Mouse (Mus musculus): ENCODE data around the gene Pih1d2.
"Not testable (repeated sequence)": the region's sequence is repeated elsewhere in the genome, so short reads cannot be mapped to it uniquely, and the experiment has no call there.

The Pih1d2 gene

DNA sequence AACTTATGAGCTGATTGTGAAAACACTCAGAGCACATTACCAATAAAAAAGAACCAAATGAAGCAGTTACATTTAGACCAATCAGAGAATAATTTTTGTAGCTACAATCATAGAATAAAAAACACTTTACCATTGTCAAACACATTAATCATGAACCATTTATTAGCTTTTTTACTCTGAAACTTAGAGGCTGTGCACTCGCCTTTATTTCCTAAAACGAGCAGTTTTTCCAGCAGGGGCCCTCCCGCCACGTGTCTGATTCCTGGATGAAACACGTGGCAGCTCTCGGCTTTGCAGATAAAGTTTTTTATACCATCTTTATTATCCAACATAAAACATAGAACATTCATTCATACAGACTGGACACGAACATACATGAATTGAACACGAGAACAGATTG, 13.8 kb downstream of the Pih1d2 start:
- not testable (repeated sequence) for DNase-seq

DNA sequence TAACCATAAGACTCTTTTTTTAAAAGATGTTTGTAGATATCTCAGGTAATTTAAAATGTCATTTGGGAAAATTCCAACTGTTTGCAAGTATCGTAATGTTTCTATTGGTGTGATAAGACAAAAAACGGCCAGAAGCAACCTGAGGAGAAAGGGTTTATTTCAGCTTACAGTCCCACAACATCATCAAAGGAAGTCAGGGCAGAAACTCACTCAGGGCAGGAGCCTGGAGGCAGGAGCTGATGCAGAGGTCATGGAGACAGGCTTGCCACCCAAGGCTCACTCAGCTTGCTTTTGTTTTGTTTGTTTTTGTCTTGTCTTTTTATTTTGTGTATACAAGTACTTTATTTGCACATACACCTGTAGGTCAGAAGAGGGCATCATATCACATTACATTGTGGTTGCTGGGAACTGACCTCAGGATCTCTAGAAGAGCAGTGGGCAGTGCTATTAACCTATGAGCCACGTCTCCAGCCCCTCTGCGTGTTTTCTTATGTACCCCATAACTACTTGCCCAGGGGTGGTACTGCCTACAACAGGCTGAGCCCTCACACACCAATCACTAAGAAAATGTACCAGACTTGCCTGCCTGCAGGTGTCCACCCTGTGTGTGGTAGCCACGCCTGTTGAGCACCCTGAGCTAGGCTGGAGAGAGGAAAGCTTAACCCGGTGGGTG, 15.0 kb downstream of the Pih1d2 start:
- no peak for DNase-seq

DNA sequence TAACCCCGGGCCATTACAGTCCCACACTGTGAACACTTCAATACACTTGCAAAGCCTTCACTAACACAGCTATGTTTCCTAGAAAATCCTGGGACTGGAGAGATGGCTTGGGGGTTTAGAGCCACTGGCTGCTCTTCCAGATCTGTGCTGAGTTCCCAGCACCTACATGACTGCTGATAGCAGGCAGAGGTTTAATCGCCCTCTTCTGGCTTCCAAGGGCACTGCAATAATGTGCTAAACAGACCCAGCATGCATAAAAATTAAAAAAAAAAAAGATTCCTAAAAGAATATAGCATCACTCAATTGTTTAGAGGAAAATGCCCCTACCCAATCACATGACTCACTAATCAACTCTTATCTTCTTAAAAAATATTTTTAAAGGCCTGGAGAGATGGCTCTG, 15.9 kb downstream of the Pih1d2 start:
- no peak for DNase-seq

DNA sequence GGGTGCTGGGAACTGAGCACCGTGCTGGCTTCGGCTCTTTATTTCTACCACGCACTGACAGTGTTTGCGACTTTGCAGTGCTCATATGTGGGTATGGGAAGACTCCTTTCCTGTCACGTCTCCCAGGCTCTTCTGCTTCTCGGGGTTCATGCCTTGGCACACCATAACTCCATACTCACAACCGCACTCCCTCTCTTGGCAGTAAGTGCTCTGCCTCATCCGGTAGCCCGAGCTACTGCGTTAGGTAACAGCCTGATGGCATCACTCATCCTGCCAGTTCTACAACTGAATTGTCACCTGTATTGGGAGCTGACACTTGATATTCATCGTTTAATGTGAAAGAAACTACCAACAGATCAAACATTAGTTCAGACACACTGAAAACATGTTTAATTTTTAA, 17.1 kb downstream of the Pih1d2 start:
- DNase-seq = no peak

DNA sequence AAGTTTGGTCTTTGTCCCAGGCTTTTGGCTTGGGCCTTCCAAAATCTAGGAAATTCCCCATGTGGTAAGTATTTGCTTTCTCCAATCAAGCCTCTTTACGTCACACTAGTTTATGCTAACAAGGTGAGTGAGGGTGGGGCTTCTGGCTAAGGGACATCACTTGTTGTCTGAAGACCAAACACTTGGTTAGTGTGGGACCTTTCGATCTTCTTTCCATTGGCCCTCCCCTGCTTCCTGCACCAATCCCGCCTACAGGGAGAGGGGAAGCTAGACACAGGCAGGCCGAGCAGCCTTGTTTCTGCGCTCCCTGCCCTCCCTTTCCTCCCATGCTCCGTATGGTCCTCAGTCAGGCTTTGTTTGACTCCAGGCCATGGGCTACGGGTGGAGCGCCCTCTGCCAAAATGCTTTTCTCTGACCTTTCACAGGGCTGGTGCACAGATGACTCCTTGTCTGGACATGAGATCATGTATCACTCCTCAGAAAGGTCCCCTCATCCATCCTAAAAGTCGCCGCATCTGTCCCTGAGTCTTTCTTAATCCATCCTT, 29.8 kb downstream of the Pih1d2 start:
- no peak for DNase-seq

DNA sequence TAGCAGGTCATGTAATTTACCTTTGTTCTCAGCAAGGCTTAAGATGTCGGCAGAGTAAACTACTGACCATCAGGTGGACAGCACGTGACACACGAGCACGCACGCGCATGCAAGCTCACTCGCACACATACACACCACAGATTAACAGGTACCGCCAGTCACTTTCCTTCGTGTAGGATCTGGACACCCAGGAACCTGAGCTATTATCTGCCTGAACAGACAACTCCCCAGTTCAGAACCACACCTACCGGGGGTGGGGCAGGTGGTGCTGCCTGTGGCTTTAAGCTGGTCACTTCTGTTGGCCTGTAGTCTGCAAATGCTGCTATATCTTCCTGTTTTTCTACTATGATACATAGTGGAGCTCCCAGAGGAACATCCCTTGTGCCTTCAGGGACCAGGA, 33.4 kb downstream of the Pih1d2 start:
- no peak for DNase-seq

DNA sequence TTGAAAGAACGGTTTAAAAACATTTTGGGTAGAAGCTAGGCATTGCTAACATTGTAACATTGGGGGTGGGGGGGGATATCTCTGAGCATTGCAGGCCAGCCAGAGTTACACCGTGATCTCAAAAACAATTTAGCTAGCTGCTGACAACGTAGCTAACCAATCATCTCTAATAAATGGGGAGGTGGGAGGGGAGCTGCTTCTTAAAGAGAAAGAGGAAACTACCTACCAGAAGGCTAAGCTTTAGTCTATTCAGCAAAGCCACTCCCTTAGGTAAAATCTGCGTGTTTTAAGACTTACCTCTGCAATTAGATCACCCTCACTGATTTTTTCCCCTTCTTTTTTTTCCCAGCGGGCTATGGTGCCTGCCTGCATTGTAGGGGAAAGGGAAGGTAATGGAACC, 41.3 kb downstream of the Pih1d2 start:
- DNase-seq = no peak

DNA sequence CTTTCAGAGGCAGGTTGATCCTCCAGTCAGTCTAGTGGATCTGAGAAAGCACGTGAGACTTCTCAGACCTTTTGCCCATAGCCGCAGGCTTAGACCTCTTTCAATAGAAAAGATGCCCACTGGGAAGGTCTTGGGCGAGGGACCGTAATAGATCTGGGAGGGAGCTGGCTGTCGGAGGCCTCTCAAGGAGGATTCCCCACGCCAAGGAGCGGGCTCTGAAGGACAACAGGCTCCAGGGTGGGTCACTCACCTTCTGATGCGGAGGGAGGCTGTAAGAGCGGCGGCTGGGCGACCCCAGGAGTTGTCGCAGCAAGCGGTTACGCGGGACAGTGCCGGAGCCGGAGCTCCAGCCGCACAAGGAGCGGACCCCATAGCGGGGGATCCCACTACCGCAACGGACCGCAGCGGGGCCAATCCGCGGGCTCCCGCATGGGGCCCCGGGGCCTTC, 41.8 kb downstream of the Pih1d2 start:
- no peak for DNase-seq

DNA sequence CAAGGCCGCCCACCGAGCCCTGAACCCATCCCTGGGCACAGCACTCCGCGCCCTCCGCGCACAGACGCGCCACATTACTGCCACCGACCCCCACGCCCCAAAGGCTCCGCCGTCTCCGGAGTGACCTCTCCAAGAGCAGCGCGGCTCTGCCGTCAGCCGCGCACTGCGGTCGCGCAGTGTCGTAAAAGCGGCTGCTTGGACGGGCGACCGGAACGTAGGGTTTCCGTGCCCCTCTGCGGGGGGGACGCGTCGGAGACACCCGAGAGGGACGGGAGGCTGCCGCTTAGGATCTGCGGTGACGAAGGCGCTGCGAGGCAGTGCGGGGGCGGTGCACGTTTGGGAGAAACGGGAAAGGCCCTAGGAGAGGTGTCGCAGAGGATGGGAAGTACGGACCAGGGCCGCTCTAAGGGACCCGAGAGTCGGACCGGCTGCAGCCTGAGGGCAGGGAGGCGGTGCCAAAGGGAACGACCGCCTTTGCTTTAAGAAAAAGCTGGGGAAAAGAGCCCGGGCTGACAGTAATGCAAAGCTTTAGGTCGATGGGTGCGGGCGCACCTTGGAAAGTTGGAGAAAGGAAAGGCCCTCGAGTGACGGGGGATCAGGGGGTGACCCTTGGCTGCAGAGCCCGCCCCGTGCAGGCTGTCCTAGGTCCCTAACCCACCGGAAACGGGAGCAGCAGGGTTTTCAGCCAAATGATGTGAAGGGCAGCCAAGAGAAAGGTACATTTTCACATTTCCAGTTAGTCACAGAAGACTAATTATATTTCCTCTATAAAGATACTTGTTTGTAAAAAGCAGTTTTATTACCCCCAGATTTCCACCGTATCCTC, 42.5 kb downstream of the Pih1d2 start, which contains the start of gene Dlat:
TSS of gene Dlat (minus strand) at position 389 of the 826 bp plus-strand sequence.
- peak; percentile 92 to 93 for DNase-seq

DNA sequence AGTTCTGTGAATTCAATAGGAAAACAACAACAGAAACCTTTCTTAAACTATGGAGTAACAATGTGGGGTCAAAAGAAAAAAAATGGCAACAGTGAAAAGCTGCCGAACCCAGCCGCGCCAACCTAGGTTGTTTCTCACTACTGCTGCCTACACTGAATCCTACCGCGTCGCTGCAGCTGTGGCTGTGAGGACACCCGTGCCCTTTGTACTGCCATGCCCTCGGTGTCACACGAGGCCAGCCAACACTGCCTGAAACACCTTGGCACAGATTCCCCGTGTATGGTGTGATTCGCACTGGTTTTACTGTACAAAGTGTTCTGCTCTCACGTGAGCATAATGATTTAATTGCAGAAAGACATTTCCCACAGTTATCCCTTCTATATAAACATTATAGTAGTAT, 43.3 kb downstream of the Pih1d2 start:
- peak; percentile 28 to 38 for DNase-seq

DNA sequence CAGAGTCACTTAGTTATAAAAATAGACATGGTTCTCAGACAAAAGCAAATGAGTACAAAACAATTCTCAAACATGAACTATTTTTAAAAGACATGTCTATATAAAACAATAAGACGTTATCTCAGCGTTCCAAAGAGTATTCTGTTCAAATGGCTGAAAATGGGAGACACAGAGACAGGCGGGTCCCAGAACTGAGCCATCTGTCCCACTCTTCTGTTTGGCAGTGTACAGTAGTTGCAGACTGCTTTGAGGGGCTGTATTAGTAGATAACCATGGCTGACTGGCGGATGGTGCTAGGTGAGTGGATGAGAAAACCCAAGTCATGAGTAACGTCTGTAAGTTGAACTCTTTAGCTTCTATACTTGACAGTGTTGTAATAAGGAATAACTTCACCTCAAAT, 47.7 kb downstream of the Pih1d2 start:
- DNase-seq = no peak

DNA sequence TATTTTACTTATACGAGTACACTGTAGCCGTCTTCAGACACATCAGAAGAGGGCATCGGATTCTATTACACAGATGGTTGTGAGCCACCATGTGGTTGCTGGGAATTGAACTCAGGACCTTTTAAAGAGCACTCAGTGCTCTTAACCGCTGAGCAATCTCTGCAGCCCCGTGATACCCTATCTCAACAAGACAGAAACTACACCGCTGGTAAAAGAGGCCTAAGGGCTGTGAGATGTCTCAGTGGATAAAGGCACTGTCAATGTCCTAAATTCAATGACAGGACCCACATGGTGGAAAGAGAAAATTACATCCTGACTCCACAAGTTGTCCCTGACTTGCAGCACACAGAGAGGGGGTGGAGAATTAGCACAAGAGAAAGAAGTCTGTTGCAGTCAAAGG, 49.3 kb downstream of the Pih1d2 start:
- DNase-seq = no peak

DNA sequence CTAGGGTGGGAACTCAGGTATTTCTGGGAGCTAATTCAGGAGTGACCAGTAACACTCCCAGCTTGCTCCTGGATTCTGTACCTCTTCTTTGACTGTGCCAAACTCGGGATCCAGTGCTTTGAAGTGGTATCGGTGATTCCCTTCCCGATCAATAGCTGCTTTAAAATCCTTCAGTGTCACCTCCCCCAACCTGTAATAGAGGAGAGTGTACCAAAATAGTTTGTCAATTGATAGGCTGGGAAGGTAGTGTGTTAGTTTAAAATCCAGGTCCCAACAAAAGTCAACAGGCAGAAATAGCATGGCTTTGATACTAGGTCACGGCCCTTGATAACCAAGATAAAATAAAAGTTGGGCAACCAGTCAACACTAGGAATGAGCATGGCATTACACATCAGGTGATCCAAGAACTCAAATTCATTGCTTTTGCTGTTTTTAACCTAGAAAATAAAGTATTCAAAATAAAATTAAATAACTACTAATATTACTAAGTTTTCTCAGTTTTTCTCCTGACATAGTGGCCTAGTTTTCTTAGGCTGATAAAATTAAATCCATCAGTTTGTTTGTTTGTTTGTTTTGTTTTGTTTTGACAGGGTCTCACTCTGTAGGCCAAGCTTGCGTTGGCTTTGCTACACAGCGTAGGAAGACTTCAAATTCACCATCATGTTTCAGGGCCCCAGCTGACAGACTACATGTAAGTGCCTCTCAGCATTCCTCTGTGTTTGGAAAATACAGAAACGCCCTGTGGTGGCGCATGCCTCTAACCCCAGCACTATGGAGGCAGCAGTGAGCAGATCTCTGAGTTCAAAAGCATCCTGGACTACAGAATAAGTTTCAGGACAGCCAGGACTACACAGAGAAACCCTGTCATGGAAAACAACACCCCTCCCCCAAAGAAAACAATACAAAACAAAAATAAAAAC, 50.7 kb downstream of the Pih1d2 start:
- no peak for DNase-seq

DNA sequence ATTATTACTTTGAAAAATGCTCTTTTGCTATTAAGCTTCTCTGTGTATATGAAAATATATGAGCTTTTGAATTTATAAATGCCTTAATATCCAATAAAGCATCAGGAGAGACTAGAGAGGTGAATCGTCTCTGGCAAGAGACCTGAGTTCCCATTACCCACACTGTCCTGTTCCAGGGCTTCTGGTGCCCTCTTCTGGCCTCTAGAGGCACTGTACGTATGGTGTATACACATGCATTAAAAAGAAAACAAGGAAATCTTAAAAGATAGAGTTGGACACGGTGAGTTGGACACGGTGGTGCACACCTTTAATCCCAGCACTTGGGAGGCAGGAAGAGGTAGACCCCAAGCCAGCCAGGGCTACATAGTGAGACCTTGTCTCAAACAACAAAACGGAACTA, 53.6 kb downstream of the Pih1d2 start:
- peak; percentile 71 to 75 for DNase-seq
